Mouse (Mus musculus): Measurements from ENCODE around the gene Zfp711.

Gene Zfp711

GRCm38 (mm10) chrX:112600511-112601305 is at the start of gene Zfp711:
Gene Zfp711 (plus strand): TSS chrX:112600526.
- peak; percentile 75 for DNase-seq (ENCODE audit: low read depth, low spot score)

GRCm38 (mm10) chrX:112567716-112568115 is 32.6 kb upstream of the Zfp711 start:
- no peak for DNase-seq (ENCODE audit: low read depth, low spot score)

- DNase-seq (ENCODE audit: low read depth, low spot score), result peak; percentile 9
These were observed 1.2 kb downstream of the Zfp711 start for GRCm38 (mm10) chrX:112601306-112602120.

- DNase-seq (ENCODE audit: low read depth, low spot score), result no peak
These were observed 75.2 kb downstream of the Zfp711 start for GRCm38 (mm10) chrX:112675525-112675924.

- DNase-seq (ENCODE audit: low read depth, low spot score), result no peak
These were observed 80.3 kb downstream of the Zfp711 start for GRCm38 (mm10) chrX:112680605-112681004.

Measured in ES-CJ7 (cell line).